Mouse (Mus musculus): ENCODE data around the gene Psme2. TPM values are rescaled to one million over a fixed set of nuclear protein-coding genes. Genes with fewer than 3 reads are reported as not detected.

Gene Psme2
- polyA plus RNA-seq, 1 experiment from 2014 or later = 481 TPM

DNA sequence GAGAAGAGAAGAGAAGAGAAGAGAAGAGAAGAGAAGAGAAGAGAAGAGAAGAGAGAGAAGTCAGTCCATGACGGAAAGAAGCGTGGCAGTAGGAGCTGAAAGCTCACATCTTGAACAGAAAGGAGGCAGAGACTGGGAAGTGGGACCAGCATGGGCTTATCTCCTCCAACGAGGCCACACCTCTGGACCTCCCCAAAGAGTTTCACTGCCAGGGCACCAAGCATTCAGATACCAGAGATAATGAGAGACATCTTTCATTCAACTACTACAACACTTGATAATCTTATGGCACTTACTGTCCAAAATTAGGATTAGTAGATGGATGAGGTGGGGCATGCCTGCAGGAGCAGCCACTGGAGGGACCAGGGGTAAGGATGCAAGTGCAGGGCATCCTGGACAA lies 35.1 kb downstream of the Psme2 start:
- no peaks in the 10 kb centered on the region for H3K4me1 ChIP-seq (replicated peaks; ENCODE audit: control insufficient read depth, insufficient read depth, low read length)
- no peak for ATAC-seq
- TF ChIP-seq CTCF (IDR thresholded peaks at IDR 0.05; ENCODE audit: low read depth) = no peak
- peaks cover 7% of the 10 kb centered on the region; the same call in 1 of the 2 replicates for H3K36me3 ChIP-seq (ENCODE audit: control insufficient read depth, insufficient read depth)
- WGBS = 90% methylated on average over 3 of the region's 3 CpGs
- no peak overlapping the region for H3K9ac ChIP-seq (ENCODE audit: low read depth, low read length)
- H3K27ac ChIP-seq (ENCODE audit: low read depth, low read length) = no peak overlapping the region
- H3K27me3 ChIP-seq (replicated peaks; ENCODE audit: control insufficient read depth, insufficient read depth, low read length) = no peaks in the 10 kb centered on the region
- no peak overlapping the region for H3K4me3 ChIP-seq (ENCODE audit: low read depth, low read length)
- H3K9me3 ChIP-seq (ENCODE audit: control insufficient read depth) = no peaks in the 10 kb centered on the region
- H3K4me2 ChIP-seq (replicated peaks; ENCODE audit: low read depth) = no peak overlapping the region

DNA sequence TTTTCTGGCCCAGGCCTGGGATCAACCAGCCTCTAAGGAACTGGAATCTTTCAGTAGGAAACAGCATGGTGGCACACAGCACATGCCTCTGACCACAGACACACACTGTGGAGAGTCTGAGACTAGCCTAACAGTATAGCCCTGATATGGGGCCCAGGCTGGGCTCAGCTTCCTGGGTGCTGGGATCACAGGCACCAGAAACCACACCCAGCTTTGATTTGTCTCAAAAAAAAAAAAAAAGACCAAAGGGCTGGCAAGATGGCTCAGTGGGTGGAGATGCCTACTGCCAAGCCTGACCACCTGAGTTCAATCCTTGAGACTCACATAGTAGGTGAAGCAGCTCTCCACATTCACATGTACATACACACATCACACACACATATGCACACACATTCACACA lies 36.3 kb downstream of the Psme2 start:
- H3K36me3 ChIP-seq (ENCODE audit: control insufficient read depth, insufficient read depth) = peaks cover 10% of the 10 kb centered on the region; the same call in 1 of the 2 replicates
- H3K9ac ChIP-seq (ENCODE audit: low read depth, low read length) = no peak overlapping the region
- H3K27me3 ChIP-seq (replicated peaks; ENCODE audit: control insufficient read depth, insufficient read depth, low read length) = no peaks in the 10 kb centered on the region
- no peaks in the 10 kb centered on the region for H3K4me1 ChIP-seq (replicated peaks; ENCODE audit: control insufficient read depth, insufficient read depth, low read length)
- H3K27ac ChIP-seq (ENCODE audit: low read depth, low read length) = no peak overlapping the region
- no peak overlapping the region for H3K4me2 ChIP-seq (replicated peaks; ENCODE audit: low read depth)
- TF ChIP-seq CTCF (IDR thresholded peaks at IDR 0.05; ENCODE audit: low read depth) = no peak
- H3K4me3 ChIP-seq (ENCODE audit: low read depth, low read length) = no peak overlapping the region
- ATAC-seq = no peak
- no peaks in the 10 kb centered on the region for H3K9me3 ChIP-seq (ENCODE audit: control insufficient read depth)

DNA sequence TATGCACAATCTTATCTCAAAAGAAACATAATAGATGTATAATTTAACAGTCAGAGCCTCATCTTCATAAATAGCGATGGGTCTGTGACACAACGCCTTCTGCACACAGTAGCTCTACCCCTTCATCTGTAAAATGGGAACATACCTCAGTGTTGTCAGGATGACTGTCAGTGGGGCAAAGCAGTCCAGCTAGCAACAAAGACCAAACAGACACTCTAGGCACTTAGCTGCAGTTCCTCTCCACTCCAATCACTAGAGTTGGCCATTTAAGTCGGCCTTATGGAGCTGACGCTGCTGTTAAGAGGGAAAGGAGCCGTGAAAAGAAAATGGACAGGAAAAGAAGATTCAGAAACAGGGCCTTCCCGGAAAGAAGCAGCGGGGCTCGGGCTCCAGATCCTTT lies 39.1 kb downstream of the Psme2 start:
- H3K27me3 ChIP-seq (replicated peaks; ENCODE audit: control insufficient read depth, insufficient read depth, low read length) = no peaks in the 10 kb centered on the region
- H3K27ac ChIP-seq (ENCODE audit: low read depth, low read length) = no peak overlapping the region
- ATAC-seq = no peak
- no peaks in the 10 kb centered on the region for H3K4me1 ChIP-seq (replicated peaks; ENCODE audit: control insufficient read depth, insufficient read depth, low read length)
- H3K36me3 ChIP-seq (ENCODE audit: control insufficient read depth, insufficient read depth) = peaks cover 38% of the 10 kb centered on the region
- H3K9ac ChIP-seq (ENCODE audit: low read depth, low read length) = no peak overlapping the region
- no peak overlapping the region for H3K4me2 ChIP-seq (replicated peaks; ENCODE audit: low read depth)
- H3K9me3 ChIP-seq (ENCODE audit: control insufficient read depth) = no peaks in the 10 kb centered on the region
- WGBS = 92% methylated on average over 8 of the region's 8 CpGs
- no peak for TF ChIP-seq CTCF (IDR thresholded peaks at IDR 0.05; ENCODE audit: low read depth)
- H3K4me3 ChIP-seq (ENCODE audit: low read depth, low read length) = no peak overlapping the region

GRCm38 (mm10) chr14:55551347-55551746 lies 39.6 kb downstream of the Psme2 start:
- Histone ChIP-seq H3K9ac (ENCODE audit: low read depth, low read length) (no peak overlapping the region), H3K27me3 (replicated peaks; ENCODE audit: control insufficient read depth, insufficient read depth, low read length) (no peaks in the 10 kb centered on the region), H3K27ac (ENCODE audit: low read depth, low read length) (no peak overlapping the region), H3K4me1 (replicated peaks; ENCODE audit: control insufficient read depth, insufficient read depth, low read length) (no peaks in the 10 kb centered on the region), H3K9me3 (ENCODE audit: control insufficient read depth) (no peaks in the 10 kb centered on the region), H3K4me3 (ENCODE audit: low read depth, low read length) (no peak overlapping the region), H3K36me3 (ENCODE audit: control insufficient read depth, insufficient read depth) (peaks cover 42% of the 10 kb centered on the region), H3K4me2 (replicated peaks; ENCODE audit: low read depth) (no peak overlapping the region)
- no peak for TF ChIP-seq CTCF (IDR thresholded peaks at IDR 0.05; ENCODE audit: low read depth)
- no peak for ATAC-seq
- WGBS = 75% methylated on average over 5 of the region's 5 CpGs

DNA sequence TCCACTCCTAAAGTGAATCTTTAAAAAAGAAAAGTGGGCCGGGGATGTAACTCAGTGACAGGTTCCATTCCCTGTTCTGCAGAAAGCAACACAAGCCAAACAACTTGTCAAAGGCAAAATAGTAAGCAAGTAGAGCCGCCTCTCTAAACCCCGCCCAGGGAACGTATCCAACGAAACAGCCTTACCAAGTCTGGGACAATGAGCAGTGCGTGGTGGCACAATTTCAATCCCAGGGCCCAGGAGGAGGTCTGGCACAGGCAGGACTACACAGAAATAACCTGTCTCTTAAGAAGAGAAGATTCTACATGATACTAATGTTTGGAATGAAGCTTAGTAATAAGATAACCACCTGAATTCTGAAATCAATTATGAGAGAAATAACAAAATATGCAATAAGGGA lies 40.7 kb downstream of the Psme2 start:
- ATAC-seq = no peak

GRCm38 (mm10) chr14:55544334-55544733 lies 46.6 kb downstream of the Psme2 start:
- WGBS = 82% methylated on average over 9 of the region's 9 CpGs
- no peak for TF ChIP-seq CTCF (IDR thresholded peaks at IDR 0.05; ENCODE audit: low read depth)
- Histone ChIP-seq H3K4me3 (ENCODE audit: low read depth, low read length) (no peak overlapping the region), H3K36me3 (ENCODE audit: control insufficient read depth, insufficient read depth) (peaks cover 58% of the 10 kb centered on the region), H3K4me2 (replicated peaks; ENCODE audit: low read depth) (no peak overlapping the region), H3K27me3 (replicated peaks; ENCODE audit: control insufficient read depth, insufficient read depth, low read length) (no peaks in the 10 kb centered on the region), H3K4me1 (replicated peaks; ENCODE audit: control insufficient read depth, insufficient read depth, low read length) (peaks cover 4% of the 10 kb centered on the region; the same call in 1 of the 2 replicates), H3K27ac (ENCODE audit: low read depth, low read length) (no peak overlapping the region), H3K9me3 (ENCODE audit: control insufficient read depth) (no peaks in the 10 kb centered on the region), H3K9ac (ENCODE audit: low read depth, low read length) (no peak overlapping the region)
- no peak for ATAC-seq

More for the DNA sequence above, 40.7 kb downstream of the Psme2 start:
- no peaks in the 10 kb centered on the region for H3K27me3 ChIP-seq (replicated peaks; ENCODE audit: control insufficient read depth, insufficient read depth, low read length)
- WGBS = 88% methylated on average over 6 of the region's 6 CpGs
- no peak overlapping the region for H3K4me3 ChIP-seq (ENCODE audit: low read depth, low read length)
- H3K9ac ChIP-seq (ENCODE audit: low read depth, low read length) = no peak overlapping the region
- H3K4me2 ChIP-seq (replicated peaks; ENCODE audit: low read depth) = no peak overlapping the region
- H3K9me3 ChIP-seq (ENCODE audit: control insufficient read depth) = no peaks in the 10 kb centered on the region
- no peak for TF ChIP-seq CTCF (IDR thresholded peaks at IDR 0.05; ENCODE audit: low read depth)
- H3K4me1 ChIP-seq (replicated peaks; ENCODE audit: control insufficient read depth, insufficient read depth, low read length) = no peaks in the 10 kb centered on the region
- peaks cover 51% of the 10 kb centered on the region for H3K36me3 ChIP-seq (ENCODE audit: control insufficient read depth, insufficient read depth)
- H3K27ac ChIP-seq (ENCODE audit: low read depth, low read length) = no peak overlapping the region

GRCm38 (mm10) chr14:55542268-55542667 lies 48.6 kb downstream of the Psme2 start:
- Histone ChIP-seq H3K9me3 (ENCODE audit: control insufficient read depth) (no peaks in the 10 kb centered on the region), H3K4me3 (ENCODE audit: low read depth, low read length) (no peak overlapping the region), H3K36me3 (ENCODE audit: control insufficient read depth, insufficient read depth) (peaks cover 37% of the 10 kb centered on the region), H3K27ac (ENCODE audit: low read depth, low read length) (no peak overlapping the region), H3K4me2 (replicated peaks; ENCODE audit: low read depth) (no peak overlapping the region), H3K27me3 (replicated peaks; ENCODE audit: control insufficient read depth, insufficient read depth, low read length) (no peaks in the 10 kb centered on the region), H3K4me1 (replicated peaks; ENCODE audit: control insufficient read depth, insufficient read depth, low read length) (peaks cover 4% of the 10 kb centered on the region; the same call in 1 of the 2 replicates), H3K9ac (ENCODE audit: low read depth, low read length) (no peak overlapping the region)
- 98% methylated on average over 12 of the region's 12 CpGs for WGBS
- no peak for ATAC-seq
- no peak for TF ChIP-seq CTCF (IDR thresholded peaks at IDR 0.05; ENCODE audit: low read depth)

Data from intestine, postnatal 0 days (tissue).